Mouse (Mus musculus) forebrain, postnatal 0 days (tissue): Measurements from ENCODE around the gene Bid. TPM values are rescaled to one million over a fixed set of nuclear protein-coding genes. Genes with fewer than 3 reads are reported as not detected.

Source experiments
- ATAC-seq: fragments of 200-750 bp; cut with Nextera tagmentation; 2 replicates; pipeline ENCODE4 v1.8.0; 2017; ENCODE audit warnings: mild to moderate bottlenecking, moderate library complexity
- DNase-seq: peaks from one replicate; pipeline ENCODE4 v3.0.0-alpha.2; 2015
- H3K27ac ChIP-seq: fragments of 300-500 bp; sonication (generic); 2 replicates; pipeline ENCODE4 v1.5.1; 2014; ENCODE audit warnings: low read depth, mild to moderate bottlenecking, antibody characterized with exemption, low read length, moderate library complexity, mixed read lengths
- H3K27me3 ChIP-seq: fragments of 300-500 bp; sonication (generic); 2 replicates; pipeline ENCODE4 v1.6.1; 2014; ENCODE audit warnings: mild to moderate bottlenecking, low read length, mixed read lengths; ENCODE audit not compliant: insufficient read depth
- H3K36me3 ChIP-seq: fragments of 300-500 bp; sonication (generic); 2 replicates; pipeline ENCODE4 v1.6.1; 2014; ENCODE audit warnings: mild to moderate bottlenecking, moderate library complexity; ENCODE audit not compliant: insufficient read depth
- H3K4me1 ChIP-seq: fragments of 300-500 bp; sonication (generic); 2 replicates; pipeline ENCODE4 v1.6.1; 2014; ENCODE audit warnings: antibody characterized with exemption; ENCODE audit not compliant: insufficient read depth
- H3K4me2 ChIP-seq: fragments of 300-500 bp; sonication (generic); 2 replicates; pipeline ENCODE4 v1.6.1; 2014; ENCODE audit warnings: low read depth, mild to moderate bottlenecking, moderate library complexity
- H3K4me3 ChIP-seq: fragments of 300-500 bp; sonication (generic); 2 replicates; pipeline ENCODE4 v1.5.1; 2014; ENCODE audit warnings: low read depth, low read length, mixed read lengths
- H3K9ac ChIP-seq: fragments of 300-500 bp; sonication (generic); 2 replicates; pipeline ENCODE4 v1.6.1; 2014; ENCODE audit warnings: mild to moderate bottlenecking
- H3K9me3 ChIP-seq: fragments of 300-500 bp; sonication (generic); 2 replicates; pipeline ENCODE4 v1.6.1; 2016; ENCODE audit warnings: low read length
- CTCF ChIP-seq: sonication (generic); IDR thresholded peaks from 2 replicates; pipeline ENCODE4 v1.5.1; 2016; ENCODE audit warnings: antibody characterized with exemption, control low read depth, low read depth
- WGBS: fragments of 180-500 bp; shearing (Covaris S2); extraction: QIAGEN DNeasy Blood & Tissue Kit; methylation state at CpG from one replicate; pipeline ENCODE4 v1.1.7; 2014; 5-methylcytosine and 5-hydroxymethylcytosine counted together
- polyA plus RNA-seq: library from polyadenylated mRNA; unstranded; fragments of >200 nt; fragmentation: Nextera tagmentation; extraction: Ambion mirVana; gene quantifications from 2 replicates; pipeline ENCODE4 v1.2.1, GENCODE M21; 2015
- total RNA-seq: library from RNA; depleted of rRNA; stranded (reverse); fragments of >200 nt; gene quantifications from 2 replicates; pipeline ENCODE4 v1.2.3, GENCODE M21; 2014

Gene Bid
- total and polyA plus RNA-seq, 2 experiments from 2014 or later = 26.9 to 44.9 TPM

DNA sequence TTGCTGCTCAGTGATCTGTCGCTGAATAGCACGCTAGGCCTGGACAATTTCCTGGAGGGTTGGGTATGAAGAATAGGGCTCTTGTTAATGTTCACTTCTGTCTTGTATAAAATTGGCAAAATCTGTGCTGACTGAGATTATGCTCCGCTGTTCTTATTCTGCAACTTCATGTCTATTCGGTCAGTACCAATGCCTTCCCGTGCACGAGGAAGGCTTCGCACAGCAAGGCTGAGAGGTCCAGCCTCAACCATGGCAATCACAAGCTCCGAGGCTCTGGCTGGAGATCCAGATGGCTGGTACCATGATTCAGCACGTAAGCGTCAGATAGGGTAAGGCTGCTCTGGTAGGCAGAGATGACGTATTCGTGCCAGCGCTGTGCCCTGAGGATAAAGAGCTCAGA is 24.9 kb upstream of the Bid start:
- Histone ChIP-seq H3K4me1 (no peaks in the 10 kb centered on the region), H3K36me3 (peaks cover 41% of the 10 kb centered on the region), H3K4me2 (no peak overlapping the region), H3K27ac (no peak overlapping the region), H3K4me3 (no peak overlapping the region), H3K9me3 (no peaks in the 10 kb centered on the region), H3K9ac (no peak overlapping the region), H3K27me3 (no peaks in the 10 kb centered on the region)
- ATAC-seq (no peak), DNase-seq (no peak)
- TF ChIP-seq CTCF = no peak
- 81% methylated on average over 13 of the region's 13 CpGs for WGBS

DNA sequence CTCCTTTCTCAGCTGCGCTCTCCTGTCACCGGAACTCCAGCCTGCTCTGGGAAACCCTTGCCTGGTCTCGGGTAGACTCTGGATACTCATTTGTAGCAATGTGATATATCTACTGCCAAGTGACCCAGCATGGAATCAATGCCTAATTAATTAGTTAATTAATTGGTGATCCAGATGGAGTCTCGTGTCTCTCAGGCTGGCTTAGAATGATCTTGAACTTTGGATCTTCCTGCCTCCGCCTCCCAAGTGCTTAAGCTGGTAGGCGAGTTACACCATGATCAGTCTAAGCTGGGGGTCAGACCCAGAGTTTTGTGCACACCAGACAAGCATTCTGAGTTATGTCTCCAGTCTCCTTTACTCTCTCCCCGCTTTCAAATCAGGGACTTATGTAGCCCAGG is 24.4 kb upstream of the Bid start:
- Histone ChIP-seq H3K4me1 (no peaks in the 10 kb centered on the region), H3K36me3 (peaks cover 36% of the 10 kb centered on the region), H3K9me3 (no peaks in the 10 kb centered on the region), H3K4me2 (no peak overlapping the region), H3K9ac (no peak overlapping the region), H3K27me3 (no peaks in the 10 kb centered on the region), H3K27ac (no peak overlapping the region), H3K4me3 (no peak overlapping the region)
- WGBS = 63% methylated on average over 7 of the region's 7 CpGs
- no peak for DNase-seq
- ATAC-seq = no peak
- no peak for TF ChIP-seq CTCF

DNA sequence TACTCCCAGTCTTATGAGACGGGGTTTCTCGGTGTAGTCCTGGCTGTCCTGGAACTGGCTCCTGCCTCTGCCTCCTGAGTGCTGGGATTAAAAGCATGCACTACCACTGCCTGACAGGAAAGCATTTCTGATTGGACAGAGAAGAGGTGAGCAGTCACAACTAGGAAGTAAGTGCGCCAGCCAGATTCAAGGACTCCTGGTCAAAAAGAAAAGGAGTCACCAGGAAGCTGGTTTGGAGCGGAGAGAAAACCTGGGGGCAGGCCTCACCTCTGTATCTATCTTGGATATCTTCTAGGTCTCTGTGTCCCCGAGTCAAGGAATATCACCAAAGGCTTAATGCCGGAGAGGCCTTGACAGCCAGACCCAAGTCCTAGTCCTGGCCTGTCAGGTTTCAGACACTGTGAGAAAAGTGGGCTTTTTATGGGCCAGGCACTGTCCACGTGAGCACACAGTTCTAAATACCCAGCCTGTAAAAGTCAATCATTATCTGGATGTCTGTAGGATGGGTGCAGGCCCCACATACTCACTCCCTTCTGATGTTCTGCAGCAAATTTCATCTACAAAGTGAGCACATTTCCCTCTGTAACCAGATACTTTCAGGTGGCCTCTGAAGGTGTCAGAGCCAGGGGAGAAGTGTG is 23.9 kb upstream of the Bid start:
- Histone ChIP-seq H3K36me3 (peaks cover 34% of the 10 kb centered on the region), H3K27me3 (no peaks in the 10 kb centered on the region), H3K4me1 (no peaks in the 10 kb centered on the region), H3K9me3 (no peaks in the 10 kb centered on the region), H3K4me2 (no peak overlapping the region), H3K27ac (no peak overlapping the region), H3K4me3 (no peak overlapping the region), H3K9ac (no peak overlapping the region)
- TF ChIP-seq CTCF = no peak
- 88% methylated on average over 7 of the region's 7 CpGs for WGBS
- DNase-seq (no peak), ATAC-seq (no peak)

DNA sequence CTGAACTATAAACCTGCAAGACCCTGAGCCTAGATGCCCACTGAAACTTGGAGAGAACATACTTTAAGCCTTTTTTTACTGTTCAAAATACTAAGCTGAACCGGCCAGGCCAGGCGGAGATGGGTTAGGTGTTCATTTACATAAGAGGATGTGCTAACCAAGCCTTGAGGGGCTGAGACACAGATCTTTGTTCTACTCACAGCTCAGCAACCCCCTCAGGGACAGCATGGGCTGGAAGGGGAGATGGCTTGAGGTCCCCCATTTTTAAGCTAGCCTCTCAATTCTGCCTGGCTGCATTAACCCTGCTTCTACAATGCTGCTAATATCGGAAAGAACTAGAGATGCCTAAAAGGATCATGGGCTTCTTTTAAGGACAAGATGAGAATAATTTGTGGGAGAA is 23.1 kb upstream of the Bid start:
- H3K27ac ChIP-seq = no peak overlapping the region; the same call in 1 of the 2 replicates
- H3K9me3 ChIP-seq = no peaks in the 10 kb centered on the region
- H3K9ac ChIP-seq = no peak overlapping the region
- H3K4me3 ChIP-seq = no peak overlapping the region
- WGBS = 85% methylated on average over 3 of the region's 3 CpGs
- H3K36me3 ChIP-seq = peaks cover 36% of the 10 kb centered on the region
- no peak overlapping the region for H3K4me2 ChIP-seq
- no peaks in the 10 kb centered on the region for H3K4me1 ChIP-seq
- DNase-seq = no peak
- no peak for TF ChIP-seq CTCF
- ATAC-seq = no peak
- no peaks in the 10 kb centered on the region for H3K27me3 ChIP-seq

DNA sequence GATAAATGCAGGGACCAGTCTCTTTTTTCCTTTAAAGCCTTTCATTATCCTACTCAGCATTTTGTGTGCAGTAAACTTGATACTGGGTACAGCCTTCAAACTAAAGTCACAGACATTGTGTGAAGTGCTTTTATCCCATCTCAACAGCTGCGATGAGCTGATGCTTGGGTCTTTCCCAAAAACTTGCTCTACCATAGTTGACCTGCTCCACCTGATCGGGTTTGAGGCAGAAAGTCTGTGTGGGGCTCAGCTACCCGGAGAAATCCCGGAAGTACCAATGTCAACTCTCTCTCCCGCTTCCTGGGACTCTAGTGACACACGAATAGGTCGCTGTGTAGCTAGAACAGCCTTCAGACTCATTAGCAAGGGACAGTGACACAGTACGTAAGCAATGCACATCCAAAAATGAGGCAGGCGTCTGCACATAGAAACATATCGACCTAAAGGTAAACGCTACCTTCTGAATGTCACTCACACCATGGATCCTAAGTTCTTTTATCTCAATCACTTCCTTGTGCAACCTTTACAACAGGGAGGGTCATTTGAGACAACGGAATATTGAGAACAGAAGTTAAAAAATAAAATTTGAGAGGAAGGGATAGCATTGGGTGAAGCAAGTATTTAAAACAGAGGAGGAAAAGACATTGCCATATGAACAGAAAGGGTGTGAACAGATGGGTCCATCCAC is 22.3 kb upstream of the Bid start:
- ATAC-seq = no peak
- no peak overlapping the region for H3K4me3 ChIP-seq
- no peak for TF ChIP-seq CTCF
- no peak for DNase-seq
- H3K4me1 ChIP-seq = no peaks in the 10 kb centered on the region
- H3K4me2 ChIP-seq = no peak overlapping the region
- no peak overlapping the region for H3K27ac ChIP-seq
- peaks cover 45% of the 10 kb centered on the region for H3K36me3 ChIP-seq
- no peak overlapping the region for H3K9ac ChIP-seq
- H3K9me3 ChIP-seq = no peaks in the 10 kb centered on the region
- H3K27me3 ChIP-seq = no peaks in the 10 kb centered on the region
- 90% methylated on average over 12 of the region's 12 CpGs for WGBS

DNA sequence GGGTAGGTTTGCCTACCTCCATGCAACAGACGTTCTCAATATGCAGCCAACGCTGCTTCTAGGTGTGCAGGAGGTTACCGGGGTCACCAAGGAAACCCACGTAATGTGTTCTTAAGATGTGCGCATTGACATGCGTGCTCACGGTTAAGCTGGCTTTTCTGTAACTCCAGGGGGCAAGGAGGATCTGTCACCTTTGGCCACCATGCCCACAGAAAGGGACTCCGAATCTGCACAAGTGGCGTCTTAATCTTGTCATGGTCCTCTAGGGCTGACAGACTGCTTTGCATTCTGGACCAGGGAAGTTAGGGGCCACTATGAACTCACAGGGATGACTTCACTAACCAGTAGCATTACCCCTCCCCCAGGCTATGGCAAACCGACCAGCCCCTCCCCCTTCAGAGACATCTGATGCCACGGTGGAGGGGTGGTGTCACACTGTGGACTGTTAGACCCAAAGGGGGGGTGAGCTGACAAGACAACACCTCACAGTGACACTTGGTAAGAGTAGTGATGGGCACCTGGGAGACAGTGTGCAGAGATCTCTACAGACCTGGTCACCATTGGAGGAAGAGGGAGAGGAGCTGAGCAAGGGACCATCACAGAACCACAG is 21.5 kb upstream of the Bid start:
- H3K4me3 ChIP-seq = no peak overlapping the region
- H3K36me3 ChIP-seq = peaks cover 44% of the 10 kb centered on the region
- WGBS = 84% methylated on average over 11 of the region's 11 CpGs
- no peak overlapping the region for H3K27ac ChIP-seq
- no peaks in the 10 kb centered on the region for H3K4me1 ChIP-seq
- DNase-seq (no peak), ATAC-seq (no peak)
- no peak overlapping the region for H3K4me2 ChIP-seq
- no peak overlapping the region for H3K9ac ChIP-seq
- H3K27me3 ChIP-seq = no peaks in the 10 kb centered on the region
- H3K9me3 ChIP-seq = no peaks in the 10 kb centered on the region
- no peak for TF ChIP-seq CTCF

DNA sequence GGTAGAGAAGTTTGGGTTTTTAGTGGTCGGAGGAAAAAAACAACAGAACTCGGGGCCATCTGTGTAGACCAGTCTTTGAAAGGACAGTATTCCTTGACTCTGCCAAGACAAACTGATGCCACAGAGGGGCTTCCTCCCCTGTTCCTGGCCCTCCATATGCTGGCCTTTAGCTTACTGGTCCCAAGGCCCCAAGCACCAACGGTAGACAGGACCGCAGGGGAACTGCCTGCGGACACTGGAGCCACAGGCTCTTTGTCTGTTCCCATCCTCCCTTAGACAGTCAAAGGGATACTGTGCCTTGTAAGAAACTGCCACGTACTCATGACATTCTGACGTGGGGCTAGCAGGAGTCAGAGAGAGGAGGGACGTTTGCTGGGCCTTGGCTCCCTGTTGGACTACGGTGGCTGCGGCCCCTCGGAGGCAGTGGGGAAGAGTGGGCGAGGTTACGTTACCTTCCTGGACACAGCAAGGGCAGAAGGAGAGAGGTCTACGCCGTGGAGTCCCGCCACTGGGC is 20.5 kb upstream of the Bid start:
- H3K9ac ChIP-seq = no peak overlapping the region
- H3K36me3 ChIP-seq = peaks cover 52% of the 10 kb centered on the region
- H3K4me3 ChIP-seq = no peak overlapping the region
- no peaks in the 10 kb centered on the region for H3K4me1 ChIP-seq
- H3K27ac ChIP-seq = no peak overlapping the region
- H3K27me3 ChIP-seq = no peaks in the 10 kb centered on the region
- no peak overlapping the region for H3K4me2 ChIP-seq
- 80% methylated on average over 16 of the region's 16 CpGs for WGBS
- H3K9me3 ChIP-seq = no peaks in the 10 kb centered on the region
- ATAC-seq (no peak), DNase-seq (no peak)
- TF ChIP-seq CTCF = no peak
